Mouse (Mus musculus): ENCODE measurements around the gene AY074887. TPM values are rescaled to one million over a fixed set of nuclear protein-coding genes. Genes with fewer than 3 reads are reported as not detected.
"Not testable (repeated sequence)": the region's sequence is repeated elsewhere in the genome, so short reads cannot be mapped to it uniquely, and the experiment has no call there.

Gene AY074887
- not detected for total RNA-seq (2021)
- long read RNA-seq, experiment 1: 0 reads
- long read RNA-seq, experiment 2: 0 reads

DNA sequence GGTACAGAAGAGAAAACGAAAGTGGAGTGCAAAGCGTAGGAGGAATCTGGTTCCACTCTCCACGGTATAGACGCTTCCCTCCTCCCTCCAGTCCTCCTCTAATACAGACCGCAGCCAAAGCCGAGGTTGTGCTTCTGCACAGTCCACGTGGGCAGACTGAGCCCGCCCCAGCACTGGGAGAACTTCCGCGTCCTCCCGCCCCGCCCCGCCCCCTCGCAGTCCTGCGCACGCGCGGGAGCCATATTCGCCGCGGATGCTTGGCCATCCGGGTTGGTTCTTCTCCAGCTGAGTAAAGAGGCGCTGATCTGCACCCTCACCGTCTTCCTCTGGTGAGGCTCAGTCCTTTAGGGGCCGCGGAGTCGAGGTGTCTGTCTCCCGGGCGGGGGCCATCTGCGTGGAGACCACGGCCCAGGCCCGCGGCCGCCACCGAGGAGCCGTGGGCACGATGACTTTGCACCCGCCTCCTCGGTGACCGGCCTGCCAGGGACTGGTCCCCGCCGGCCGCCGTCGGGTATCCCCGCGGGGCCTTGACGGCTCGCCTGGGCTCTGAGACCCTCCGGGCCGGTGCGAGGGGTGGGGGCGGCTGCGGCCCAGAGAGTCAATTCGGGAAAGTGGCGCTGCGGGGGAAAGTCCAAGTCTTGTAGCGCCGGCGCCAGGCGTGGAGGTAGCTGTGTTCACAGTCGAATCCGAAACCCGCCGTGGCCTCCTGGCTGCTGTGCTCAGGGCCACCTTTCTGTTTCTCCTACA is at the start of gene AY074887, which contains the start of gene Psma4:
Gene AY074887 (minus strand): TSS at position 424 of the 747 bp plus-strand sequence.
Gene Psma4 (plus strand): TSS at position 216 of the 747 bp plus-strand sequence.
- TF ChIP-seq CTCF (conservative IDR thresholded peaks at IDR 0.05): no peak
- DNase-seq (ENCODE audit: low spot score in 2 of 2): peak; percentile 85 to 86
- peak within 1 kb of the TSS; percentile 83 for H3K4me3 ChIP-seq
- H3K27ac ChIP-seq: peak within 1 kb of the TSS; percentile 95

DNA sequence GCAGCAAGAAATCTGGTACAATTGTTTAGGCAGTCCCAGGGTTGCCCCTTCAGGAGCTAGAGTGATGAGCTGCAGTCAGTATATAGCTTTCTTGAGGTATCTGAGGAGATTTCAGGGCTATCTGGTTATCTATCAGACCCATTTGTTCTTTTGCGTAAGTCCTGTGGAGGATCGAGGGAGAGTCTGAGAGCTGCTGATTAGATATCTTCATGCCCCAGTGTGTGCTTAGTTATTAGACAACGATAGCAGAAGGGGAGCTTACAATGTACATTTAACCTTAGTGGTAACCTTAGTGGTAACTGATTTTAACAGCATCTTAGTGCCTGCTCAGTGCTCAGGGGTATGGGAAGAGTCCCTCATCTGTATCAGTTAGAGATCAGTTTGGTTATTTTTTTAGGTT is 44.8 kb upstream of the AY074887 start:
- Histone ChIP-seq H3K4me3 (no peak overlapping the region), H3K27ac (no peak overlapping the region)
- no peak for DNase-seq (ENCODE audit: low spot score in 2 of 2)
- TF ChIP-seq CTCF (conservative IDR thresholded peaks at IDR 0.05): no peak

- DNase-seq (ENCODE audit: low spot score in 2 of 2): no peak
- no peak for TF ChIP-seq CTCF (conservative IDR thresholded peaks at IDR 0.05)
- Histone ChIP-seq H3K4me3 (no peak overlapping the region), H3K27ac (no peak overlapping the region)
These were observed 43.6 kb upstream of the AY074887 start for GRCm38 (mm10) chr9:54994381-54994780.

GRCm38 (mm10) chr9:54990362-54990761 is 39.6 kb upstream of the AY074887 start:
- TF ChIP-seq CTCF (conservative IDR thresholded peaks at IDR 0.05): no peak
- no peak for DNase-seq (ENCODE audit: low spot score in 2 of 2)
- Histone ChIP-seq H3K27ac (no peak overlapping the region), H3K4me3 (no peak overlapping the region)

DNA sequence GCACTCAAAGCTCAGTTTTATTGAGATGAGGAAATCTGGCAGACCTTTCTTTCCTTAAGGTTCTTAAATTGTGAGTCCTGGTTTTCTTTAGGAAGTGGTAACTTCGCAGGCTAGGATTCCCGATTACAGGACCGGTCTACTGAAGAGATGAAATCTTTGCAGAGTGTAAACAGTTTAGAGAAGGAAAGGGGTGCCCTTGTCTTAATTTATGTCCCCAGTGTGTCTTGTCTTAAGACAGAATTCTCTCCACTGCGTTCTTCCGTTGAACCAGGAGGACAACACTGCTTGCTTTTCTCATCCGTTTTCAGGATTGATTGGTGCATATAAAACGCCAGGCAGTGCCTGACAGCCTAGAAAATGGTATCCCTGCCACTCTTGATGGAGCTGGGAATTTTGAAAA is 31.6 kb upstream of the AY074887 start:
- H3K27ac ChIP-seq: no peak overlapping the region
- H3K4me3 ChIP-seq: peak overlapping the region; percentile 53
- TF ChIP-seq CTCF (conservative IDR thresholded peaks at IDR 0.05): no peak
- DNase-seq (ENCODE audit: low spot score in 2 of 2): no peak

DNA sequence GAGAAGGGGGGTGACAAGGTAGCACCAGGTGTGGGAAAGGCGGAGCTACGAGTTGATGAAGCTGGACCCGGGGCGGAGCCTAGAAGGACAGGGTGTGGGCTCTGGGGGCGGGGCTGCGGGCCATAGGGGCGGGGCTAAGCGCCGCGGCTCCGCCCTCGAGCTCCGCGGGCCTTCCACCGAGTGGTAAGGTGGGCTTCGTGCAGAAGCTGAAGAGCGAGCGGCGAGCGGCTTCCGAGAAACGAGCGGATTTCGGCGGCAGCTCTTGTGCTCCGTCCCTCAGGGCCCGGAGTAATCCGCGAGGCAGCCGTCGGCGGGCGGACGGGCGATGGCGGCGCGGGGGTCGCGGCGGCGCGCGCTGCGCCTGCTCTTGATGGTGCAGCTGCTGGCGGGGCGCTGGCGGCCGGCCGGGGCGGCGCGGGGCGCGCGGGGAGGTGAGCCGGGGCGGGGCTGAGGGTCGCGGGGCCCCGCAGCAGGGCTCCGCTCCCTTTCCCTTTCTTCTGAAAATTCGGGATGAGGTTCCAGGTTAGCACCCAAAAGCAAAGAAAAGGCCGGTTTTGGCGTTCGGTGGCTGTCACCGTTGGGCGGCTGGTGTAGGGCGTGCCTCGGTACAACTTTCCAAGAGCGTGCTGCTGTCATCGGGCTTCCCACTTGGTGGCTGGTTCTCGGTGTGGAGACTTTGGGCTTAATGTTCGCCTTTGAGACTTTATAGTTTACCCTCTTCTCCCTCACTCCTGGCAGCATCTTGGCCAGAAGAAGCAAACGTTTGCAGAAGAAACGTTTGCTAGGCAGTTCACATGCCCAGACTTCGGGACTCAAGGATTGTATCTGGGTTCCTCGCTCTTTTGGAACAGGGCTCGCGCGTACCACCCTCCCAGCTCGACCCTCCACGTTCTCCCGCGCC is 30.7 kb upstream of the AY074887 start:
- TF ChIP-seq CTCF (conservative IDR thresholded peaks at IDR 0.05): no peak
- peak in 1 of 2 experiments; percentile 17 for DNase-seq (ENCODE audit: low spot score in 2 of 2)
- Histone ChIP-seq H3K4me3 (peak overlapping the region; percentile 53), H3K27ac (no peak overlapping the region)

DNA sequence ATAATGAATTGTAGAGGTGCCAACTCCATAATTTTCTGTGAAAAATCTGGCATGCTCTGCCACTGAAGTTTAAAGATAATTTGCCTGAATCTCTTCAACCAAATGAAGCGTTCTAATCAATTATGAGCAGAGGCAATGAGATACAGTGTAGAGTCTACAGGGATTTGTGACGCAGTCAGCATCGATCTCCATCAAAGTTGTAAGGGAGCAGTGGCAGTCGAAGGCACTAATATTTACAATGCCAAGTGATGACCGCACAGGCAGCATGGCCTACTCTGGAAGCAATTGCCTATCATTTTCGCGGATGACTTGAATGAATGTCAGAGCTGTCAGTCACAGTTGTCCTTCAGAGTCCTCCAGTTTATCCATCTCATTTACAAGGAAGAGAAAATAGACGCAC is 29.9 kb upstream of the AY074887 start, which contains the start of gene Chrna5:
Gene Chrna5 (plus strand): TSS at position 207 of the 400 bp plus-strand sequence.
- DNase-seq (ENCODE audit: low spot score in 2 of 2): no peak
- no peak for TF ChIP-seq CTCF (conservative IDR thresholded peaks at IDR 0.05)
- no peak within 1 kb of the TSS for H3K27ac ChIP-seq
- peak within 1 kb of the TSS; percentile 53 for H3K4me3 ChIP-seq

DNA sequence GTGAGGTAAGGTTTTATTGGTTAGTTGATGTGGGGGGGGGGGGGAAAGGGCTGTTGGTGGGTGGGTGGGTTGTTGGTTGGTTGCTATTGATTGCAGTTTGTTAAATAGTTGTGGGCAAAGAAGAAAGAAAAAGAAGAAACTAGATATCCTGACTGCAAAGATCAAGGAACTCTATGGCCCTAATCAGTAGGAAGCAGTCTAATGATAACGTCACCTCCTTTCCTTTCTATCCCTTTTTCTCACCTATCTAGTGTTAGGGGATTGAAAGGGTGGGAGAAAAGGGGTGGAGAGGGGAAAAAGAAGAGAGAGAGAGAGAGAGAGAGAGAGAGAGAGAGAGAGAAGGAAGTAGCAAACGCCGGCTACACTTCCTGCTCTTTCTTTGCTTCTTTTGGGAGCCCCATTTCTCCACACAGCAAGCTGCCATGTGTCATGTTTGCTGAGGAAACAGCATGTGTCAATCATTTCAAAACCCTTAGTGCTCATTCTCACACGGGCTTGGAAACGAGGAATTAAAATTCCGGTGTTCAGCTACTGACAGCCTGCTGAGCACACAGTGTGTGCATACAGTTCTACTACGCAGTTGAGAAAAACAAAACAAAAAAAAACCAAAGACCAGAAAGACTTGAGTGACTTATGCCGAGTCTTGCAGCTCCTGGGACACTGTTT is 19.3 kb upstream of the AY074887 start:
- no peak for TF ChIP-seq CTCF (conservative IDR thresholded peaks at IDR 0.05)
- Histone ChIP-seq H3K4me3 (no peak overlapping the region), H3K27ac (no peak overlapping the region)
- DNase-seq (ENCODE audit: low spot score in 2 of 2): no peak

GRCm38 (mm10) chr9:54963669-54964068 is 12.9 kb upstream of the AY074887 start:
- Histone ChIP-seq H3K4me3 (no peak overlapping the region), H3K27ac (no peak overlapping the region)
- TF ChIP-seq CTCF (conservative IDR thresholded peaks at IDR 0.05): no peak
- no peak for DNase-seq (ENCODE audit: low spot score in 2 of 2)

DNA sequence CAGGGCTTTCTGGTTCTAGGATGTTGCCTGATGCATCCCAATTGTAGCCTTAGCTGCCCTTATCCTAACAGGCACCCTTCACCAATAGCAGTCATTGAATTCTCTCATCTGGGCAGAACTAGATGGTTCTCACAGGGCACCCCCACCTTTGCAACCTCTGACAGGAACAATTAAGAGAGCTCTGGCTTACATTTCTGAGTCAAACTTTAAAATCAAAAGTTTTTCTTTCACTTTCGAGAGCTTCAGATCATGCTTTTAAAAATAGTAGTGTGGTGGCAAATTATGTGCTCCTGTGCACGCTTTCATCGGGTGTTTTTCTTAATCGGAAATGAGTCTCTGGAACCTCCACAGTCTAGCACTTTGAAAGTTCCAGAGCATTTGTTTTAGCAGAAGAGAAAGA is 10.3 kb upstream of the AY074887 start:
- DNase-seq (ENCODE audit: low spot score in 2 of 2): no peak
- H3K4me3 ChIP-seq: no peak overlapping the region
- no peak for TF ChIP-seq CTCF (conservative IDR thresholded peaks at IDR 0.05)
- H3K27ac ChIP-seq: no peak overlapping the region

DNA sequence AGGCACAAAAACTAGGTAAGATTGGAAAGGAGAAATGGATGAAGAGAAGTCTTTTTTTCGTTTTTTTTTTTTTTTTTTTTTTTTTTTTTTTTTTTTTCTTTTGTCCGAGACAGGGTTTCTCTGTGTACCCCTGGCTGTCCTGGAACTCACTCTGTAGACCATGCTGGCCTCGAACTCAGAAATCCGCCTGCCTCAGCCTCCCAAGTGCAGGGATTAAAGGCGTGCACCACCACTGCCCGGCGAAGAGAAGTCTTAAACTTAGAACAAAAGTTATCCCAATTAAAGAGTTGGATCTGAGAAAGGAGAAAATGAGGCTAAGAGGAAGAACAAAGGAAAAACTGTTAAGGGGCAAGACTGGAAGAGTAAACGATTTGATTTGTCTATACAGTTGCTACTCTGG is 636 bp downstream of the AY074887 start:
- Histone ChIP-seq H3K4me3 (peak overlapping the region; percentile 83), H3K27ac (peak overlapping the region; percentile 95)
- not testable (repeated sequence) for DNase-seq (ENCODE audit: low spot score in 2 of 2)

- no peak for DNase-seq (ENCODE audit: low spot score in 2 of 2)
- Histone ChIP-seq H3K27ac (no peak overlapping the region), H3K4me3 (no peak overlapping the region)
- no peak for TF ChIP-seq CTCF (conservative IDR thresholded peaks at IDR 0.05)
These were observed 1.3 kb downstream of the AY074887 start for GRCm38 (mm10) chr9:54949465-54949864.

GRCm38 (mm10) chr9:54946256-54946655 is 4.5 kb downstream of the AY074887 start:
- peak in 1 of 2 experiments; percentile 14 for DNase-seq (ENCODE audit: low spot score in 2 of 2)
- peak overlapping the region; percentile 59; the same call in 1 of the 2 replicates for H3K27ac ChIP-seq
- no peak for TF ChIP-seq CTCF (conservative IDR thresholded peaks at IDR 0.05)

More at GRCm38 (mm10) chr9:54946256-54946655, 4.5 kb downstream of the AY074887 start:
- H3K4me3 ChIP-seq: no peak overlapping the region

All from layer of hippocampus, adult 2 months (tissue).